Mouse (Mus musculus) mouse trophoblast stem cell (cell line): ENCODE results near the gene Arhgap22.

Source experiments
- in situ Hi-C, 2 experiments: fragments of 300-500 bp; cut with MseI, MboI; formaldehyde crosslinking; loops; 2 replicates in 1 of 2; 3 replicates in 1 of 2; pipeline ENCODE4 v1.15.1; 2025

The Arhgap22 gene

DNA sequence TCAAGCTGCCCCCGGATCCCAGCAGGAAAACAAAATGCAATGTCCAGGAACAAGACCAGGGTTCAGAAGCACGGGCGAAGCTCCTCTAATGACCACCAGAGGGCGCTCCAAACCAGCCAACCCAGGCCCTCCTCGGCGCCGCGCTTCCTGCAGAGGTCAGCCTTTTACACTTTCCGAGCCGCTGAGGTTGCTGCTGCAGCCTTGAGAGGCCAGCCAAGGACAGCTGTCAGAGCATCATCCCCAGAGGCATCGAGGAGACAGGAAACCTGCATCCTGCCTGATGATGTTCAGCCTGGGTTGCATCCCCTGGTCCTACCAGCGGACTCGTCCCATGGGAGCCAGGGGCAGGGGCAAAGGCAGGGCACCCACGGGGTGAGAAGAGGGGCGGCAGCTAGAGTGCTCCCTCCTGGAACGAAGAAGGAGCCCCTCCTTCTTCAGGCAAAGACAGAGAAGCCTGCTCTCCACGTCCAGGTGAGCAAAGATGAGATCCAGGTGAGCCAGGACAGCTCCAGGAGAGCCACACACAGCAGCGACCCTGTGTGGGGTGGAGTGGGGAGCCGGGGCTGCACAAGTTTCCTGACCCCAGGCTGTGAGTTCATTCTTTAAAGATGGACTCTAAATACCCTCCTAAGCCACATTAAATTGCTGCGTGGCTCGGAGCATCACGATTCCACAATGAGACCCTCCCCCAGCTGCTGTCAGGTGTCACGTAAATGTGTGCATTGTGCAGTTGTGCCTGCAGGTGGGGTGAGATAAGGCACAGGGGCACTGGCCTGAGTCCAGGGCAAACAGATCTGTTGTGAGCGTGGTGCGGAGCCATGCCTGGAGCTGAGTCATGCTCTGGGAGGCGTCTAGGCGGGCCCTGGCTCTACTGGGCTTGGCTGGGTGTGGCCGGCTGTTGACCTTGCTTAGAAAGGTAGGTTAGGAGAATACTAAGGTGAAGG, at the start of gene Arhgap22:
Arhgap22 (plus strand) TSS at position 204 of the 944 bp plus-strand sequence.
- in situ Hi-C loops, result loop anchor here (5.0 kb wide), 1 partner anchor 88 kb away; no protein-coding TSS in a partner anchor

DNA sequence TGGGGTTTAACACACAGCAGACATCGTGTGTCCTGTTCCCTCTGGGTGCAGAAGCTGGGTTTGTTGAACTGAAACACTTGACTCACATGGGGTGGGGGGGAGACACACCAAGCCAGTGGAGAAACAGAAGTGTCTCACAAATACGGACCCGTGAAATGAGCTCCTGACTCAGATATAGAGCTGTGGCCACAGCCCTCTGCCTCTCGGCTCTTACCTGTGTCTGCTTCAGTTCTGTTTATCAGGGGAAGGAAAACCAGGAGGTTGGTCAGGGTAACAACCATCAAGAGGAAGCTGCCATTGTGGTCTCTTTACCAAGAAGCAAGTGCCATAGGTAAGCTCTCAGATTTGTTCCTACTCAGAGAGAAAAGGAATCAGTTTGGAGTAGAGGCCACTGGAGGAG, 45.1 kb upstream of the Arhgap22 start:
- in situ Hi-C loops, result no loop called here

DNA sequence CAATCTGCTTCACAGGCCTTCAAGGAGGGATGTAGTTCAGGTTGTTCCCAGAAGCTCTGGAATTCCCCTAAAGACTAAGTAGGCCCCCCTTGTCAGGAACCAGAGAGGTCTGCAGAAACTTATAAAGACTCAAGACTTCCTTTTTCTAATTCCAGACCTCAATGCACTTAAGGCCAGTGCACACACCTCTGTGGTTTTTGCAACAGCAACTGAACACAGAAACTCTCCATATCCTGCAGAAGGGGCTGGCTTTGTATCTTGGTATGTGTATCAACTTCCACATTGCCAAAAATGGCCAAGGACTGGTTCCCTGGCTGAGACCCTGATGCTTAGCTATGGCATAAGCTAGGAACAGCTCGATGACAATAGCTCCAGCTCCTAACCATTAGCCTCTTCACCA, 41.9 kb upstream of the Arhgap22 start:
- in situ Hi-C loops, result no loop called here

DNA sequence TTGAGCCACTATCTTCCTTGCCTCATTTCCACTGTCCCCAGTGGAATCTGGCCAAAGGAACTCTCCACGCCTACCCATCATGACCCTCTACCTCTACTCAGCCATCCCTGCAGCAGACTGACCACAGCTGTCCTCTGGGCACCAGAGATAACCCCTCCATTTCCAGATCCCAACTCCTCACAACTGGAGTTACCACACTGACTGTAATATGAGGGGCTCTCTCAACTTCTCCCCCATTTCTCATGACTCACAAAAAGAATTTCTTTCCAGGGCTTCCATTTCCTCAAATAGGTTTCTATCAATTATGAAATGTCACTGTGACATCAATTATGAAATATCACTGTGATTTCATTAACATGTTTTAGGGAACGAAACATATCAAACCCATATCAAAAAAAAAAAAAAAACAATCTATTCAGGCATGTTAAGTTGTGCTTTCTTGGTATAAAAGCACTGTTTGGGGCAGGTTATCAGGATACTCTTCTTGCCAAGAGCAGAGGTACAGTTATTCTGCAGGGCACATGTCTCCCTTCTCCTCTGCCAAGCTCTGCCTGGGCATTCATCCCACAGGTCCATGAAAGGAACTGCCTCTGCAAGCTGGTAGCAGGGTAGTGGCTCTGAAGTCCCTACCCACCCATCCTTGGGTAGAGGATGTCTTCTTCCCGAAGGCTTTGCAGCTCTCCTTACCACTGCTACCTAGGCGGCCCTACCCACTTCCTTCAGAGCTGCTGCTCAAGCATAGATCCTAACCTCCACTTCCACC, 38.6 kb upstream of the Arhgap22 start:
- in situ Hi-C loops, result no loop called here

DNA sequence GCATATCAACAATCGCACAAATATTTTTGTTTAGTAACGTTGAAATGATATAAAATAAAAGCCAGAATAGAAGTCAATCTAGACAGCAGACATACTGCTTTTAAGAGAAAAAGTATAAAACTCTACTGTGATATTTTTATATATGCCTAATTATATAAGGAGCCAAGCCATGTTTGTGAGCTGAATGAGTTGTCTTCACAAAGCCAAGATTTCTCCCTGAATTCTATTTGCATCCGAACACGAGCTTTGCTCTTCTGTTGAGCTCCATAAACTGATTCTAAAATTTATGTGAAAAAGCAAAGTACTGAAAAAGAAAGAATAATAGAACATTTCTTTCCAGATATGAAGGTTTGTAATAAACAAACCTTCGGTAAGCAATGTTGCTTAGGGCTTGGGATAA, 33.7 kb upstream of the Arhgap22 start:
- in situ Hi-C loops, result no loop called here

DNA sequence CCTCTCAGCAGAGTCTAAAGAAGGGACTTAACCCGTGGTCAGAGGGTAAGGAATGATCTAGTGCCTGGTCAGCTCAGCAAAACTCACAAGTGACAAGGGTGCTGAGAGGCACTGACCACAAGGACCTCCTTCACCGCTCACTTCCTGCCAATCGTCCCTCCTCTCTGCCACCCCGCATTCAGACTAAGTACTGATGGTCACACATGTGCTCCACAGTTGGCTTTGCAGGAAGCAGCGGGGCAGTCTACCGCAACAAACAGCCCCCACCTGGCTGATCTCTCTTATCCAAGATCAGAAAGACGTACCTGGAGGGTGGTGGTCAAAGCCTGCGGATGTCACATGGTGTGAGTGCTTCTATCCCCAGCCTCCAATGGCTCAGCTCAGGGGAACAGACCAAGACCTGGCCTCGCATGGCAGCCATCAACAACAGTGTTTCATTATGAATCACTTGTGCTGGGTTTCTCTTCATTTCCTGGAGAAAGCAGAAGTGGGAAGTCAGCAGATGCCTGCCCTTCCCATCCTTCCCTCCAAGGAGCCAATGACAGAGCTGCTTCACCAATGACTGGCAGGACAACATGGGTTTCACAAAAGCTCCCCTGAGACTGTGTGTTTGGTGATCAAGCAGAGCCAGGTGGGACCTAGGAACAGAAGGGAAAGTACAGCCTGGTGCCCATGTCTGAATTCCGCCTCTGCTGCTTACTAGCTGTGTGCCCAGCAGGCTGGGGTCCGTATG, 28.6 kb upstream of the Arhgap22 start, which contains the start of gene Wdfy4:
Wdfy4 (minus strand) TSS at position 441 of the 733 bp plus-strand sequence.
- in situ Hi-C loops, result no loop called here

DNA sequence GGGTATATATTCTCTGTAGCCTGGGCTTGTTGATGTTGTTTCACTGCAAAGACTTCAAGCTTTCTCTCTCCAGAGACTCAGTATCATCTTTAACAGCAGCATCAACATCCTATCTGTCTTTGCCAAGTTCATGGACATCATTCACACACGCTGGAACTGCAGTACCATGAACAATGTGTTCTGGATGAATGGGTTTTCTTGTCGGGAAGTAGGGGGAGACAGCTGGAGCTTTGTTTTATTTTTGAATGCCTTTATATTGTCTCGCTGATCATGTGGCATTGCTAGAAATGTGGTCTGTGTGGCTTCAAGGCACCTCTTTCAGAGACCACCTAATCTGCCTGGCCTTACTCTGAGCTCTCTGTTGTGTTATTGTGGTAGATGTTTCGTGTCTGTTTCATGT, 26.6 kb upstream of the Arhgap22 start:
- in situ Hi-C loops, result no loop called here

DNA sequence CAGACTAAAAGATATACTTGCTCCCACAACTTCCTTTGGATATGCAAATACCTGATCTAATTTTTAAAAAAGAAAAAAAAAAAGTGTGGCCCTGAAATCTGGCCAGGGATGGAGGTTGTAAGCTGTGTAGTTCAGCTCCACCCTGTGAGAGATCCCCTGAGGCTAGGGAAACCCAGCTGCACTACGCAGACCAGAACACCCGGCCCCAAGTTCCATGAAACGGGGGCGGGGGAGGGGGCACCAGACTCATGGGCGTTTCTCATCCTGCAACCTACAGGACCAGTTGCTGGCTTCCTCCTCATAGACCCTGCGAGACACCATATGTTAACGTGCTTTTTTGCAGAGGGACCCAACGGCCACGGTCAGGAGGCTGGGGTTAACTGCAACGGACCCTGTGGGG, 24.6 kb upstream of the Arhgap22 start:
- in situ Hi-C loops, result no loop called here

DNA sequence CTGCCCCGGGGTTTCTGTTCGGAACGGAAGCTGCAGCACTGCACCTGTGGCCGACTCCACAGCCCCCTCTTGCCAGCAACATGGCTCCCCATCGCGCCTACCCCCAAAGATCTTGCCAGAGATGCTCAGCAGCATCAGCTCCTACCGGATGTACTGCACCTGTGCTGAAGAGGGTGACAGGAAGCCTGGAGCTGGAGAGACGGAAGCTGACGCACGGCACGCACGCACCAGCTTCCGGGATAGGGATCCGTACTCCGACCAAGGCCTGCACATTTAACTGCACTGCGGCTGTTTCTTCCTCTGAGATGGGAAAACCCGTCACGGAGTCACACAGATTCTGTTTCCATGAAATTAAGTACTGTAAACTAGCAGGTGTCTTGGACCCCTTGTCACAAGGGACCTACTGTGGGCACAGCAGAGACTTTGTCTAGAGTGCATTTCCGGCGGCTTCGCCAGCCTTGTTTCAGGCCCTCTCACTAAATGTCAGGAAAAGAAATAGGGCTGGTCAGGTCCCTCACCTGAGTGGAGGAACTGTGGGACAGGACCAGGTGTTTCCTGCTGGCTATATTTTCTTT, 23.9 kb upstream of the Arhgap22 start:
- in situ Hi-C loops, result no loop called here

DNA sequence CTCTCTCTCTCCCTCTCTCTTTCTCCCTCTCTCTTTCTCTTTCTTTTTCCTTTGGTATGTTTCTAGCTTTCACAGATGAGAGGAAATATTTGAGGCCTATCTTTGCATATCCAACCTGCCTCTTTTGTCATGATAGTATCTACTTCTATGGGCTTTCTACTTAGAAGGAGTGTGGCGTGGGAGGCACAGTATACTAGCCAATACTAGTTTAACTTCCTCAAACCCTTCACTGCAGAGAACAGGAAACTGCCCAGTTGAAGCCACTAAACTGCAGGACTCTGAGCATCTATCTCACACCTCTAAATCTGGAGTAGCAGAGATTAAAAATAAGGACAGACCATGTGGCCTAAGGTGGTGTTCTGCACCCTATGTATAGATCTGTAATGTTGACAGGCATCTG, 23.2 kb upstream of the Arhgap22 start:
- in situ Hi-C loops, result no loop called here

DNA sequence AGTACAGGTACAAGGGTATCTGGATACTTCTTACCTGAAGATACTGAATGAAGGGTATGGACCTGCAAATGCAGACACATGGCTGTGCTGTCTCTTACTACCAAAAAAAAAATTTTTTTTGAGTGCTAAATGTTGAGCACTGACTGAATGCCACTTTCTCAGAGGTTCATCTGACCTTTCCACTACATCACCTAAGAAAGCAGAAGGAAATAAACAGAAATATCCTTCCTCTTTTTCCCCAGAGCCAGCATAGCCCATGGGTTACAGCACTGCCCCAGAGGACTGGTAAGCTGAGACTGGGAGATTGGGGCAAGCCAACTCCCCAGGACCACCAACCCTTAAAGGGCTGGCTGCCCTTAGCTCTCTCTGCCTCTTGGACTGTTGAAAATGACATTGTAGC, 20.1 kb upstream of the Arhgap22 start:
- in situ Hi-C loops, result no loop called here

DNA sequence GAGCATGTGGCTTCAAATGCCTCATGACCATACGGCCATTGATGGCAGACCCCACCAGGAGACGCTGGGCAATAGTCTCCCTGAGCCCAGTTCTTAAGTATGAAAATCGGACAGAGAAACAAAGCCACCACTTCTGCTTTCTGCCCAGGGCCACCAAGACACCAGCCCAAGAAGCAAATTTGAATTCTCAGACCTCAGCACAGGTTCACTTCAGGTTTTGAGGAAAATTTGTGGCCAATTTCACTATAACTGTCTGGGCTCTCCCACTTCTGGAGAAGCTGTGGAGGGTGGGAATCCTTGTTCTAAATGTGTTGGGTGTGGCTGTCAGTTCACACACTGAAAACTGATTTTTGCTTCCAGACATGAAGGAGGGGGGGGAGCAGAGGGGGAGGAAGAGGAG, 19.6 kb upstream of the Arhgap22 start:
- in situ Hi-C loops, result no loop called here

DNA sequence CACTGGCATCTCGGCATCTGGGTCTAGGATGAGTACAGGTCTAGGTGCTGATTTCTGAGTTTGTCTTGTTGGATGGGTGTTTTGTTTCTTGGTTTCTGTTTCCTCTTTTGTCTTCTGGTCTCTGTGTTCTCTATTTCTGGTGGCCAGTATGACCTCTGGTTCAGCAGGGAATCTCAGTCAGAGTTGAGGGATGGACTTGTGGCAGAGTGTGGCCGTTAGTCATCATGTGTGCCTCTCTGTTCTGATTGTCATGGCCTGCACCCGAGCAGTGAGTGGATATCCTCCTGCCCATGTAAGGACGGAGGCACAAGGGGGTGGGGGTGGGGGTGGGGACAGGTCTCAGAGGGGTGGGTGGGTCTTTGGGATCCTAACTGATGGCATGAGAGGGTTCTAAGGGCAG, 11.7 kb upstream of the Arhgap22 start:
- in situ Hi-C loops, result loop anchor here in 1 of 2 experiments (10.0 kb wide), 1 partner anchor 667 kb away; no protein-coding TSS in a partner anchor

DNA sequence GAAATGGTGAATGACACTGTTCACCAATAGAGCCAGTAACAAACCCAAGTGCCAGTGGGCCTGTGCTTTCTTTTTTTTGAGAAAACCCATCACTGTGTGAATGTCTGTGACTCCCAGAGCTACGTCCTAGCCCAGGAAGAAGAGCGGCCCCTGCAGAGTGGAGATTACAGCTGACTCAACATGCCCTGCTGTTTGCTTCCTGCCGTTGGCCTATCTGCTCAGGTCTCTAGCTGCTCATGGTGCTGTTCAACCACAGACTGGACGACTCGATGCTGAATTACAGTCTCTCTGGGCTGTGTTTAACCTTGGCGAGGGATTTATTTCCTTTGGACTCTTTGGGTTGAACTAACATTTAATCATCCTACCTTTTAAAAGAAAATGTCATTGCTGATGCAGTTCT, 10.9 kb upstream of the Arhgap22 start:
- in situ Hi-C loops, result loop anchor here in 1 of 2 experiments (10.0 kb wide), 1 partner anchor 668 kb away; no protein-coding TSS in a partner anchor

DNA sequence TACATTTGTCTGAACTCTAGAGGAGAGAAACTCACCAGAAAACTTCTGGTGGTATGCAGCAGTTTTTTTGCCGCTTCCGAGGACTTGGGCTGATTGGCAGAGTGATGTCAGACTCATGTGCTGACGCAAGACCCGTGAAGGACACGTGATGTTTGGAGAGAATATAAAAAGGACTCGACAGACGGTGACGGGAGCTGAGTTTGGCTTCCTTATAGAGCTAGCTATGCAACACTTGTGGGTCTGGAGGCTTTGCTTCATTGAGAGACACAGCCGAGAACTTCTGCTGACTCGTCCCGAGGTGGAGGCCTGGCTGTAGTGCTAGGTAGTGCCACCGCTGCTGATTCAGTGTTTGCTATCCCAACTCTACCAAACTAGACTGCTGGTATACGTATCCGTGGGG, 10.0 kb upstream of the Arhgap22 start:
- in situ Hi-C loops, result loop anchor here in 1 of 2 experiments (10.0 kb wide), 1 partner anchor 669 kb away; no protein-coding TSS in a partner anchor

DNA sequence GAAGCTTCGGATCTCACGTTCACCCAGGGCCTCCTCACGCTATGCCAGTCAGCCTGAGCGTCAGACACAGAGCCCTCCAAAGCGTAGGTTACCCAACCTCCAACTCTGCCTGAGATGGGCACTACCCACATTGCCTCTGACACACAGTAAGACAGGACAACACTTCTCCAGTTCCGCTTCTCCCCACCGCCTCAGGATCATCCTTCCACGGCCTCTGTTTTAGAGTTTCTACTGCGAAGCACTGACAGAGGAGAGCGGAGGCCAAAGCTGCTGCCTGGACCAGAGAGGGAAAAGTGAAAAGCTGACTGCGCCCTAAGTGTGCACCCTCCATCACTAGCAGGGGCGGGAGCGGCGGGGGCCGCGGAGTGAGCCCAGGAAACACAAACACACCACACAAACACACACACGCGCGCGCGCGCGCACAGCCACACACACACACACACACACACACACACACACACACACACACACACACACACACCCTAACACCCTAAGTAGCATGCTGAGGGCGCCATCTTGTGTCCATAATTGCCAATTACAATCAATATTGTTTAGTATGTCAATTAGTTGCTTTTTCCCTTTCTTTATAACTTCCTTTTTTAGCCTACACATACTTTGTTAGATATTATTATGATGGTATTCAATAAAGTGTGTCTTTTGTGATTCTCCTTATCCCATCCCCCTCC, 8.4 kb upstream of the Arhgap22 start:
- in situ Hi-C loops, result loop anchor here in 1 of 2 experiments (10.0 kb wide), 1 partner anchor 671 kb away; no protein-coding TSS in a partner anchor

DNA sequence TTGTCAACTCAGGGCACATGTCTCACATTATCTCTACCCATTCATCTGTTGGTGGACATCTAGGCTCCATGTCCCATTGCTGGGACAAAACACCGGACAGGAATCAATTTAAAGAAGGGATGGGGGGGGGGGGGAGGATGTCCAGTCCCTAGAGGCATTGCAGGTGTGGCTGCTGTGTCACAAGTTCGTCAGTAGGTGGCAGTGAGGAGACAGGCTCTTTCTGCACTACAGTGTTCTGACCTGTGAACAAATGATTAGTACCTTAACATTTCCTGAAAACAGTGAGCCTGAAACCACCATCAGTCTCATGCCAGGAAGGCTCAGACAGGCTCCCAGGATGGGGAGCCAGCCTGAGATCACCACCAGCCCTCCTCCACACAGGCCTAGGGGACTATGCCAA, 6.8 kb upstream of the Arhgap22 start:
- in situ Hi-C loops, result loop anchor here in 1 of 2 experiments (10.0 kb wide), 1 partner anchor 672 kb away; no protein-coding TSS in a partner anchor

DNA sequence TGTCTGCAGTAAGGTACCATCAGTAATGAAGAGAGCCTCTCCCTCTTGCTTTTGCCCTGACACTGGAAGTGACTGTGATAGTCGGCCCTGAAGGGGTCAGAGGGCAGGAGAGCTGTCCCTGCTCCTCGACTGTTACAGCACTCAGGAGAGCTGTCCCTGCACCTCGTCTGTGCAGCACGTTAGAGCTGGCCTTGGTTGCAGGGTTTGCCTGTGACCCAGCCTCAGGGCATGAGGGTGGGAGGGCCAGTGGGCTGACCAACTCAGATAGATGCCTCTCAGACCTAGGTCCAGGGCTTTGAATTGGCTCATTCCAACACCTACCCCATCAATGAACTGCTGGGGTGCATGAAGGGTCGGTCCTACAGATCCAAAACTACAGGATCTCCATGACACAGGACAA, 5.5 kb upstream of the Arhgap22 start:
- in situ Hi-C loops, result loop anchor here in 1 of 2 experiments (10.0 kb wide), 1 partner anchor 674 kb away; no protein-coding TSS in a partner anchor

DNA sequence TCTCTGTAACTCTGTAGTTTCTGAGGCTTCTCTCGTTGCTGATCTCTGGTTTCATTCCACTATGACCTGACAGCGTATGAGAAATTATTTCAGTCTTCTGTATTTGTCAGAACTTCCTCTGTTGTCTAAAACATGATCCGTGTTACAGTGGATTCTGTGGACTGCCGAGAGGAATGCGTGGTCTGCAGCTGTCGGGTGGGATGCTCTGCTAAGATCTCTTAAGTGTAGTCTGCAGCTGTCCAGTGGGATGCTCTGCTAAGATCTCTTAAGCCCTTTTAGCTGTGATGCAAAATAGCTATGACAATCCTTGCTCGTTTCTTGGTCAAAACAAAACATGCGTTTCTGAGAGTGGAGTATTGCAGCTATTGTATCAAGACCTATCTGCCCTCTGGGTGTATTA, 3.0 kb upstream of the Arhgap22 start:
- in situ Hi-C loops, result loop anchor here (5.0 kb wide), 1 partner anchor 91 kb away; no protein-coding TSS in a partner anchor

DNA sequence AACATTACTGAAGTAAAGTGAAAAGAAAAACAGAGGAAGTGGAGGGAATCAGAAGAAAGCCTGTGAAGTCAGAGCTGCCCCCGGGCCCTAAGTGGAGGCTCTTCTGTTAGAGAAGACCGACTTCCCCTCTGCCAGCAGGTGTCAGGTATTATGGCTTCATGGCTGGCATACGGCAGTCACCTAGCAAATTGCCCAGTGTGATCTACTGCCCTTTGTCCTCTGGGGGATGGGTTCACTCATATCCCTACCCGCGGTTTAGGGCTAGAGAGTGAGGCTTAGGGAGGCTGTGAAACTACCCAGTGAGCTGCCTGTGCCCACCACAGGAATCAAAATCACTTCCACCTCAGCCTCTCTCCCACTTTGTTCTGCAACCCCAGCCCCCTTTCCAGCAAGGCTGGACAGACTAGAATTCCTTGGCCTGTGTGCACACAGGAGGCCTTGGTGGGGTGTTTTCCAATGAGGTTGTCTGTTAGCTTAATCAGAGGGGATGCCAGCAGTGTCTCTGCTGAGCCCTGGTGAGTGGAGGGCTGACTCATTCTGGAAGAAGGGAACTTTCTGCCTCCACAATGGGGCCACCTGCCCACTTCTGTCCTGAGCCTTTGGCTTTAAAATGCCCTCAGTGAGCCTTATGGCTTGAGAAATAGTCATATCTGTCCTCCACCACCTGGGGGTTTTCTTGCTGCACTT, 1.4 kb upstream of the Arhgap22 start:
- in situ Hi-C loops, result loop anchor here (5.0 kb wide), 1 partner anchor 90 kb away; no protein-coding TSS in a partner anchor
